Mouse (Mus musculus) C2C12 (cell line): ENCODE results near the gene Olfr448.

Experiments
- CEBPB ChIP-seq: IDR thresholded peaks from one replicate; pipeline ENCODE4 v1.6.1; 2011; ENCODE audit warnings: low read depth, mild to moderate bottlenecking, control low read depth, moderate library complexity
- CTCF ChIP-seq: IDR thresholded peaks from one replicate; pipeline ENCODE4 v1.5.1; 2011; ENCODE audit not compliant: control insufficient read depth, insufficient read depth, insufficient read length
- USF1 ChIP-seq: IDR thresholded peaks from one replicate; pipeline ENCODE4 v1.6.1; 2011; ENCODE audit warnings: low read depth, mild to moderate bottlenecking, control low read depth, moderate library complexity

DNA sequence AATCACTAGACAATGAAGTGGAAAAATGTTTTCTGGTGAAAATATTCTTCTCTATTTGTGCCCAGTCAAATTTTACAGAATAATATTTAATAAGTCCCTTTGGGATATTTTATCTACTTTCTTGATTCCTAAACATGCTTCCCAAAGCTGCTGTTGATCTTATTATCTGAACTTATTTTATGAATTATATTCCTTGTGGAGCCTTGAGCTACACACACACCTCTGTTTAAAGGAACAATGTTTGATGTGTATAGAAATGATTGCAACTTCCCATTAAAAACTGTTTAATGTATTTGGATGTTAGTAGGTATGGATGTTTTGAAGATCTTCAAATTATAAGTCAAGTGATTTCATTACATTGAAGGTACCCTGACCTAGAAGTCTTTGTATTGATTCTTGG, 18.3 kb downstream of the Olfr448 start, which contains the start of gene Olfr447:
- TF ChIP-seq USF1 (no peak), CEBPB (no peak), CTCF (no peak)
